Mouse (Mus musculus) heart, embryonic 12.5 days (tissue): ENCODE results near the gene Fmnl1. TPM values are rescaled to one million over a fixed set of nuclear protein-coding genes. Genes with fewer than 3 reads are reported as not detected.

Source experiments
- ATAC-seq: fragments of 200-750 bp; cut with Nextera tagmentation; 2 replicates; pipeline ENCODE4 v1.8.0; 2017; ENCODE audit warnings: moderate TSS enrichment, moderate library complexity; ENCODE audit not compliant: insufficient number of reproducible peaks, low FRiP score
- H3K27ac ChIP-seq: fragments of 300-500 bp; sonication (generic); 2 replicates; pipeline ENCODE4 v1.5.1; 2016; ENCODE audit warnings: mild to moderate bottlenecking, moderate library complexity; ENCODE audit not compliant: poor library complexity, severe bottlenecking
- H3K27me3 ChIP-seq: fragments of 300-500 bp; sonication (generic); replicated peaks from 2 replicates; pipeline ENCODE4 v1.6.1; 2016; ENCODE audit warnings: mild to moderate bottlenecking, moderate library complexity
- H3K36me3 ChIP-seq: fragments of 300-500 bp; sonication (generic); 2 replicates; pipeline ENCODE4 v1.6.1; 2016; ENCODE audit warnings: mild to moderate bottlenecking, moderate library complexity
- H3K4me1 ChIP-seq: fragments of 300-500 bp; sonication (generic); replicated peaks from 2 replicates; pipeline ENCODE4 v1.6.1; 2016; ENCODE audit warnings: mild to moderate bottlenecking
- H3K4me2 ChIP-seq: fragments of 300-500 bp; sonication (generic); 2 replicates; pipeline ENCODE4 v1.6.1; 2016; ENCODE audit warnings: mild to moderate bottlenecking, moderate library complexity
- H3K4me3 ChIP-seq: fragments of 300-500 bp; sonication (generic); 2 replicates; pipeline ENCODE4 v1.5.1; 2016; ENCODE audit warnings: mild to moderate bottlenecking
- H3K9ac ChIP-seq: fragments of 300-500 bp; sonication (generic); 2 replicates; pipeline ENCODE4 v1.6.1; 2016; ENCODE audit warnings: mild to moderate bottlenecking, moderate library complexity
- H3K9me3 ChIP-seq: fragments of 300-500 bp; sonication (generic); replicated peaks from 2 replicates; pipeline ENCODE4 v1.6.1; 2016; ENCODE audit warnings: mild to moderate bottlenecking, moderate library complexity
- WGBS: fragments of 180-500 bp; shearing (Covaris S2); methylation state at CpG from one replicate; pipeline ENCODE4 v1.1.7; 2016; 5-methylcytosine and 5-hydroxymethylcytosine counted together
- polyA plus RNA-seq: library from polyadenylated mRNA; unstranded; fragments of >200 nt; fragmentation: Nextera tagmentation; extraction: Ambion mirVana; gene quantifications from 2 replicates; pipeline ENCODE4 v1.2.1, GENCODE M21; 2016

The Fmnl1 gene
- polyA plus RNA-seq, 1 experiment from 2014 or later = 1.7 TPM

- 0 out of 2 replicates have a peak overlapping the region, but pooled peaks have one; percentile 45 for H3K4me2 ChIP-seq
- peaks cover 14% of the 10 kb centered on the region for H3K36me3 ChIP-seq
- peaks cover 46% of the 10 kb centered on the region for H3K4me1 ChIP-seq
- WGBS = 23% methylated on average over 11 of the region's 11 CpGs
- no peak overlapping the region for H3K4me3 ChIP-seq
- no peak overlapping the region for H3K9ac ChIP-seq
- no peaks in the 10 kb centered on the region for H3K27me3 ChIP-seq
- ATAC-seq = no peak; the same call in 1 of the 2 replicates
- no peaks in the 10 kb centered on the region for H3K9me3 ChIP-seq
- peak overlapping the region; percentile 76 for H3K27ac ChIP-seq
Observed at GRCm38 (mm10) chr11:103141101-103141943, 29.6 kb upstream of the Fmnl1 start.

DNA sequence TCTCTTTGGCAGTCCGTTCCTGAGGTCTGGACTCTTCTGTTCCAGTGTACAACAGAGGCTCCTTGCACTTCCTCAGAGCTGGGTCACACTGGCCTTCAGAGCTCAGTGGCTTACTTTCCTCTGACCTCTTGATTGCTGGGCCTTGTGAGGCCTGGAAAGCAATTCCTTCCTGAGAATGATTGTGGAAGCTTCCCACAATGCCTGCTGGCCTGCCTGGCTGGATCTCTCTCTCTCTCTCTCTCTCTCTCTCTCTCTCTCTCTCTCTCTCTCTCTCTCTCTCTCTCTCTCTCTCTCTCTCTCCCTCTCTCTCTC lies 29.0 kb upstream of the Fmnl1 start:
- Histone ChIP-seq H3K9me3 (no peaks in the 10 kb centered on the region), H3K9ac (no peak overlapping the region), H3K27me3 (no peaks in the 10 kb centered on the region), H3K4me1 (peaks cover 46% of the 10 kb centered on the region), H3K4me3 (no peak overlapping the region), H3K36me3 (peaks cover 14% of the 10 kb centered on the region), H3K27ac (peak overlapping the region; percentile 76), H3K4me2 (0 out of 2 replicates have a peak overlapping the region, but pooled peaks have one; percentile 45)
- 0 out of 2 replicates have a peak, but pooled peaks have one; percentile 19 for ATAC-seq
- 41% methylated on average over 1 of the region's 1 CpGs for WGBS

- peaks cover 46% of the 10 kb centered on the region for H3K4me1 ChIP-seq
- H3K27ac ChIP-seq = peak overlapping the region; percentile 76
- peak overlapping the region; percentile 45 for H3K4me2 ChIP-seq
- H3K9ac ChIP-seq = peak overlapping the region; percentile 59; the same call in 1 of the 2 replicates
- peak overlapping the region; percentile 19 for H3K4me3 ChIP-seq
- peaks cover 14% of the 10 kb centered on the region for H3K36me3 ChIP-seq
- H3K27me3 ChIP-seq = no peaks in the 10 kb centered on the region
- 30% methylated on average over 8 of the region's 8 CpGs for WGBS
- ATAC-seq = peak; percentile 47; the same call in 1 of the 2 replicates
- no peaks in the 10 kb centered on the region for H3K9me3 ChIP-seq
Observed at GRCm38 (mm10) chr11:103142441-103143182, 28.3 kb upstream of the Fmnl1 start.

DNA sequence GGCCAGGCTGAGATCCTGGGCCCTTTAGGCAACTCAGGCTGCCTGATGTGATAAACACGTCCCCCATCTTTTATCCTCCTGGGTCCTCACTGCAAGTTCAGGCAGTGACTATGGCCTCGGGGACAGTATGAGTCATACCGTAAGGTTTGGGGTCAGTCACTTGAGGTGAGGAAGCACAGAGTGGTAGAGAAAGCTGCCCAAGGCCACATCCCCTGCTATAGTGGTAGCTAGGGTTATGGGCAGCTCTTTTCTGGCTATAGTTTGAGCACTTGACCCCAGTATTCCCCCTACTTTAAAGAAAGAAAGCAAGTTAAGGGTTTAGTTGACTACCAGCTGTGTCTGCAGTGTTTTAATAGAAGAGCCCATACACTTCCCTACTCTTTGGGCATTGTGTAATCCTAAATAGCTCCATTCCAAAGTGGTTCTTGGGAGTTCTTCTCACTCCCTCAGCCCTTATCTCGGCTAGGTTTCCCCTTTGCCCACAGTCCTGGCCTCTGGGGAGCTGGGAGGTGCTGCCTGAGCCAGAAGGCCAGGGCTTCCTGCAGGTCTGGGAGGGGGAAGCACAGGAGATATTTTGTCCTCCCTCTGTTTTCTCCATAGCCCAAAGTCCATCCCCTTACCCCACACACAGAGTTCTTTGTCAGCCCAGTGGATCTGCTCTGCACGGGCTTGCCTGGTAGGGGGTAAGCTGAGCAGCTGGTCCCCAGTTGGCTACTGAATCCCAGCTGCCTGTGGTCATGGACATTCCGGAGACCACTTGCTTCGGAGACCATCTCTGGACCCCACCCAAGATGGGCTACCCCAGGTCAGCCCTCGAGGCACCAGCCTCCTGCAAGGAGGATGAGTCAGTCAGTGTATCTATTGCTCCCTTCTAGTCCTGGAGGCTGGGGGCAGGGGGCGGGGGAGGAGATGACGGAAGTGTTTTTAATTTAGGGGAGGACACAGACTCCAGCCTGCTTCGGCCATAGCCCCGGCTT lies 26.3 kb upstream of the Fmnl1 start:
- Histone ChIP-seq H3K4me2 (no peak overlapping the region), H3K4me1 (peaks cover 46% of the 10 kb centered on the region), H3K27me3 (no peaks in the 10 kb centered on the region), H3K9me3 (no peaks in the 10 kb centered on the region), H3K36me3 (peaks cover 1% of the 10 kb centered on the region; the same call in 1 of the 2 replicates), H3K9ac (no peak overlapping the region), H3K4me3 (no peak overlapping the region), H3K27ac (peak overlapping the region; percentile 32)
- ATAC-seq = no peak
- 35% methylated on average over 12 of the region's 12 CpGs for WGBS

DNA sequence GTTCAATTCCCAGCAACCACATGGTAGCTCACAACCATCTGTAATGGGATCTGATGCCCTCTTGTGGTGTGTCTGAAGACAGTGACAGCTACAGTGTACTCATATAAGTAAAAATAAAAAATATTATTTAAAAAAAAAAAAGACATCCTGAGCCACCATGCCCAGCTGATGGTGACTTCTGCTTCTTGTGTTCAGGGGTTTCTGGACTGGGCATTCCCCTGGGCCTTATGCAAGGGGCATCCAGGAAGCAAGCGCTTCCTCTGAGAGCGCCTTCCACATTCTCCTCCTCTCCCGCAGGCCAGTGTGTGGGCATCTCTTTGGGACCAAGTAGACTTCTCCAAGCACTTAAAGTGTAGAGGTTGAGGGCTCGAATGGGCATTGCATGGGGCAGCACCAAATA lies 24.5 kb upstream of the Fmnl1 start:
- no peak for ATAC-seq
- no peaks in the 10 kb centered on the region for H3K27me3 ChIP-seq
- H3K9ac ChIP-seq = no peak overlapping the region
- no peak overlapping the region for H3K4me2 ChIP-seq
- no peak overlapping the region for H3K4me3 ChIP-seq
- no peaks in the 10 kb centered on the region for H3K36me3 ChIP-seq
- peaks cover 33% of the 10 kb centered on the region for H3K4me1 ChIP-seq
- no peaks in the 10 kb centered on the region for H3K9me3 ChIP-seq
- H3K27ac ChIP-seq = no peak overlapping the region
- WGBS = 82% methylated on average over 4 of the region's 4 CpGs

GRCm38 (mm10) chr11:103147766-103148165 lies 23.1 kb upstream of the Fmnl1 start:
- WGBS = 72% methylated on average over 4 of the region's 4 CpGs
- no peak for ATAC-seq
- H3K27me3 ChIP-seq = no peaks in the 10 kb centered on the region

GRCm38 (mm10) chr11:103149771-103150170 lies 21.1 kb upstream of the Fmnl1 start:
- no peaks in the 10 kb centered on the region for H3K9me3 ChIP-seq
- H3K27me3 ChIP-seq = no peaks in the 10 kb centered on the region
- H3K4me2 ChIP-seq = no peak overlapping the region
- no peak for ATAC-seq
- 88% methylated on average over 4 of the region's 4 CpGs for WGBS
- peaks cover 7% of the 10 kb centered on the region for H3K4me1 ChIP-seq
- H3K36me3 ChIP-seq = no peaks in the 10 kb centered on the region
- H3K4me3 ChIP-seq = no peak overlapping the region
- H3K27ac ChIP-seq = no peak overlapping the region
- no peak overlapping the region for H3K9ac ChIP-seq

More at GRCm38 (mm10) chr11:103147766-103148165, 23.1 kb upstream of the Fmnl1 start:
- Histone ChIP-seq H3K4me2 (no peak overlapping the region), H3K27ac (no peak overlapping the region), H3K9ac (no peak overlapping the region), H3K4me3 (no peak overlapping the region), H3K36me3 (no peaks in the 10 kb centered on the region), H3K9me3 (no peaks in the 10 kb centered on the region), H3K4me1 (peaks cover 19% of the 10 kb centered on the region)

GRCm38 (mm10) chr11:103158621-103159478 lies 12.1 kb upstream of the Fmnl1 start:
- Histone ChIP-seq H3K36me3 (no peaks in the 10 kb centered on the region), H3K4me3 (peak overlapping the region; percentile 46), H3K9ac (peak overlapping the region; percentile 68), H3K27me3 (no peaks in the 10 kb centered on the region), H3K9me3 (no peaks in the 10 kb centered on the region), H3K27ac (peak overlapping the region; percentile 71), H3K4me2 (peak overlapping the region; percentile 81), H3K4me1 (peaks cover 11% of the 10 kb centered on the region)
- peak; percentile 94 for ATAC-seq
- 1% methylated on average over 25 of the region's 25 CpGs for WGBS

DNA sequence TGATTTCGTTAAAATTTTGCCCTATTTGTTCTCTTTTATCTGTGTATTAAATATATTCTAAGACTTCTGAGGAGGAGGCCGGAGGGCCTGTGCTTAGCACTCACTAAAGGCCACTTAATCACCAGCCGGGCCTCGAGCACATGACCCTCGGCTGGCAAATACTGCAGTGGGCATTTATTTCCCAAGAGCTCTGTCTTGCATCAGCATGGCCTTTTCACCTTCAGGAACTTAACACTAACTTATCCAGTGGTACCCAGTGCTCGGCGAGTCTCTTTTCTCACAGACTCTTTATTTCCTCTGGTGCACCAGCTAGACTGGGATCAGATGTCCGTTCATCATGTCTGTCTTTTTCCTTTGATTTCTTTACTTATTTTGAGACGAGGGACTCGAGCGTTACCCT lies 10.2 kb upstream of the Fmnl1 start:
- Histone ChIP-seq H3K4me2 (no peak overlapping the region), H3K27ac (no peak overlapping the region), H3K36me3 (no peaks in the 10 kb centered on the region), H3K9ac (no peak overlapping the region), H3K4me1 (peaks cover 17% of the 10 kb centered on the region), H3K9me3 (no peaks in the 10 kb centered on the region), H3K27me3 (no peaks in the 10 kb centered on the region), H3K4me3 (no peak overlapping the region)
- WGBS = 87% methylated on average over 11 of the region's 11 CpGs
- no peak for ATAC-seq

- no peaks in the 10 kb centered on the region; the same call in 1 of the 2 replicates for H3K9me3 ChIP-seq
- H3K4me2 ChIP-seq = no peak overlapping the region
- no peak overlapping the region for H3K4me3 ChIP-seq
Observed at GRCm38 (mm10) chr11:103161449-103161848, 9.5 kb upstream of the Fmnl1 start.

More at GRCm38 (mm10) chr11:103161449-103161848, 9.5 kb upstream of the Fmnl1 start:
- Histone ChIP-seq H3K4me1 (peaks cover 17% of the 10 kb centered on the region), H3K27me3 (0 out of 2 replicates have a peak, but pooled peaks cover 4% of the 10 kb centered on the region), H3K9ac (no peak overlapping the region), H3K27ac (no peak overlapping the region), H3K36me3 (no peaks in the 10 kb centered on the region)
- 74% methylated on average over 7 of the region's 7 CpGs for WGBS
- ATAC-seq = no peak
